ENCODE assay signal across 8 mouse cellular contexts in genomic region chr1:74027559-74028091, GRCm38 (mm10).
DNase-seq lines count a peak whose midpoint lies in the region; ATAC-seq and TF ChIP-seq lines count a peak whose summit lies in the region.

No protein-coding gene starts in this region.

- H3K27ac ChIP-seq in embryonic facial prominence, embryonic 15.5 days (replicated peaks), result peak overlapping the region; percentile 85
- H3K27ac ChIP-seq in heart, postnatal 0 days (ENCODE audit: low read depth), result peak overlapping the region; percentile 94

- no peak for TF ChIP-seq CTCF in heart, postnatal 0 days (IDR thresholded peaks at IDR 0.05; ENCODE audit: low read depth)

- H3K36me3 ChIP-seq in embryonic facial prominence, embryonic 15.5 days, result no peaks in the 10 kb centered on the region
- H3K36me3 ChIP-seq in heart, postnatal 0 days (replicated peaks; ENCODE audit: control insufficient read depth, insufficient read depth, low read length), result 0 out of 2 replicates have a peak, but pooled peaks cover 4% of the 10 kb centered on the region

- DNase-seq in ovary, postnatal 36 days (ENCODE audit: low spot score), result peak; percentile 69
- no peak for DNase-seq in ovary, postnatal 14 days (ENCODE audit: low spot score)
- DNase-seq in heart, postnatal 0 days (ENCODE audit: low spot score), result peak; percentile 83
- DNase-seq in kidney, postnatal 25 days, result peak; percentile 82 to 93
- no peak for DNase-seq in frontal cortex, postnatal 25 days (ENCODE audit: low spot score in 2 of 2)
- DNase-seq in thymus, postnatal 0 days (ENCODE audit: low spot score), result no peak

- H3K9me3 ChIP-seq in embryonic facial prominence, embryonic 15.5 days (replicated peaks), result no peaks in the 10 kb centered on the region
- H3K9me3 ChIP-seq in heart, postnatal 0 days (replicated peaks; ENCODE audit: control insufficient read depth, low read length), result no peaks in the 10 kb centered on the region

- peak overlapping the region; percentile 6; the same call in 1 of the 2 replicates for H3K4me2 ChIP-seq in embryonic facial prominence, embryonic 15.5 days (replicated peaks)
- peak overlapping the region; percentile 35 for H3K4me2 ChIP-seq in heart, postnatal 0 days (ENCODE audit: low read depth, low read length)

- no peaks in the 10 kb centered on the region for H3K27me3 ChIP-seq in embryonic facial prominence, embryonic 15.5 days
- H3K27me3 ChIP-seq in heart, postnatal 0 days (ENCODE audit: control insufficient read depth, insufficient read depth, low read length), result no peaks in the 10 kb centered on the region

- peaks cover 89% of the 10 kb centered on the region for H3K4me1 ChIP-seq in embryonic facial prominence, embryonic 15.5 days
- peaks cover 100% of the 10 kb centered on the region for H3K4me1 ChIP-seq in heart, postnatal 0 days (ENCODE audit: control insufficient read depth, insufficient read depth)

- WGBS in embryonic facial prominence, embryonic 15.5 days, result 26% methylated on average over 11 of the region's 11 CpGs
- 7% methylated on average over 11 of the region's 11 CpGs for WGBS in heart, postnatal 0 days

- TF ChIP-seq EP300 in heart, postnatal 0 days (IDR thresholded peaks at IDR 0.05; ENCODE audit: low read depth), result no peak; the same call in none of the 2 replicates

- 0 out of 2 replicates have a peak, but pooled peaks have one; percentile 32 for ATAC-seq in embryonic facial prominence, embryonic 15.5 days (ENCODE audit: insufficient number of reproducible peaks, low FRiP score, low TSS enrichment, low read depth)
- ATAC-seq in heart, postnatal 0 days (ENCODE audit: insufficient read depth, low read depth), result peak; percentile 34
- ATAC-seq in megakaryocyte progenitor cell, adult 5-6 weeks (replicated peaks; ENCODE audit: poor library complexity), result peak; percentile 41

- H3K4me3 ChIP-seq in embryonic facial prominence, embryonic 15.5 days (replicated peaks), result no peak overlapping the region
- H3K4me3 ChIP-seq in heart, postnatal 0 days (ENCODE audit: low read depth, low read length), result no peak overlapping the region

- H3K9ac ChIP-seq in embryonic facial prominence, embryonic 15.5 days, result no peak overlapping the region
- peak overlapping the region; percentile 47 for H3K9ac ChIP-seq in heart, postnatal 0 days (replicated peaks; ENCODE audit: low read depth, low read length)

Comparison
In these comparisons a context has a peak if more than half of its experiments do, and no peak if none do; other contexts are left out.
1. DNase-seq: peak in ovary, postnatal 36 days (single experiment), heart, postnatal 0 days (single experiment) and kidney, postnatal 25 days (2 of 2); none in ovary, postnatal 14 days (single experiment), frontal cortex, postnatal 25 days (0 of 2) and thymus, postnatal 0 days (single experiment).
2. Peak in every context shown above with its lines, with median percentiles within 50 percentile points of each other: ATAC-seq.